Mouse (Mus musculus): Measurements from ENCODE around the gene Nlgn2. TPM values are rescaled to one million over a fixed set of nuclear protein-coding genes. Genes with fewer than 3 reads are reported as not detected.

Gene Nlgn2
- polyA plus RNA-seq, 1 experiment from 2014 or later = 4.4 TPM

GRCm38 (mm10) chr11:69804652-69804940 lies 33.0 kb downstream of the Nlgn2 start:
- H3K9me3 ChIP-seq (ENCODE audit: control insufficient read depth, low read length) = peaks cover 3% of the 10 kb centered on the region; the same call in 1 of the 2 replicates
- peak overlapping the region; percentile 66 for H3K4me3 ChIP-seq (ENCODE audit: low read length)
- no peak overlapping the region for H3K27ac ChIP-seq (ENCODE audit: low read length)
- peak overlapping the region; percentile 75 for H3K9ac ChIP-seq (ENCODE audit: low read length)
- H3K4me2 ChIP-seq (ENCODE audit: low read depth, low read length) = peak overlapping the region; percentile 98
- WGBS = 8% methylated on average over 12 of the region's 12 CpGs
- no peak for ATAC-seq (ENCODE audit: low read depth)
- H3K36me3 ChIP-seq (ENCODE audit: control insufficient read depth, insufficient read depth, low read length) = no peaks in the 10 kb centered on the region
- peaks cover 31% of the 10 kb centered on the region for H3K27me3 ChIP-seq (ENCODE audit: control insufficient read depth, insufficient read depth, low read depth, low read length)
- peaks cover 45% of the 10 kb centered on the region for H3K4me1 ChIP-seq (replicated peaks; ENCODE audit: control insufficient read depth, insufficient read depth, low read length)

- H3K9ac ChIP-seq (ENCODE audit: low read length) = peak overlapping the region; percentile 75
- H3K36me3 ChIP-seq (ENCODE audit: control insufficient read depth, insufficient read depth, low read length) = no peaks in the 10 kb centered on the region
- WGBS = 2% methylated on average over 60 of the region's 60 CpGs
- H3K27me3 ChIP-seq (ENCODE audit: control insufficient read depth, insufficient read depth, low read depth, low read length) = peaks cover 31% of the 10 kb centered on the region
- H3K4me3 ChIP-seq (ENCODE audit: low read length) = peak overlapping the region; percentile 66
- peaks cover 49% of the 10 kb centered on the region for H3K4me1 ChIP-seq (replicated peaks; ENCODE audit: control insufficient read depth, insufficient read depth, low read length)
- H3K9me3 ChIP-seq (ENCODE audit: control insufficient read depth, low read length) = peaks cover 3% of the 10 kb centered on the region; the same call in 1 of the 2 replicates
- peak; percentile 72 for ATAC-seq (ENCODE audit: low read depth)
- H3K4me2 ChIP-seq (ENCODE audit: low read depth, low read length) = peak overlapping the region; percentile 98
- H3K27ac ChIP-seq (ENCODE audit: low read length) = peak overlapping the region; percentile 31; the same call in 1 of the 2 replicates
These were observed 33.6 kb downstream of the Nlgn2 start for GRCm38 (mm10) chr11:69803786-69804651.

GRCm38 (mm10) chr11:69803328-69803727 lies 34.3 kb downstream of the Nlgn2 start:
- peak; percentile 8; the same call in 1 of the 2 replicates for ATAC-seq (ENCODE audit: low read depth)
- H3K27me3 ChIP-seq (ENCODE audit: control insufficient read depth, insufficient read depth, low read depth, low read length) = peaks cover 31% of the 10 kb centered on the region

GRCm38 (mm10) chr11:69802648-69803105 lies 34.9 kb downstream of the Nlgn2 start:
- H3K36me3 ChIP-seq (ENCODE audit: control insufficient read depth, insufficient read depth, low read length) = no peaks in the 10 kb centered on the region
- H3K9ac ChIP-seq (ENCODE audit: low read length) = peak overlapping the region; percentile 75
- H3K4me2 ChIP-seq (ENCODE audit: low read depth, low read length) = peak overlapping the region; percentile 98
- H3K27me3 ChIP-seq (ENCODE audit: control insufficient read depth, insufficient read depth, low read depth, low read length) = peaks cover 31% of the 10 kb centered on the region
- WGBS = 0% methylated on average over 33 of the region's 33 CpGs
- H3K27ac ChIP-seq (ENCODE audit: low read length) = 0 out of 2 replicates have a peak overlapping the region, but pooled peaks have one; percentile 33
- peak; percentile 58 for ATAC-seq (ENCODE audit: low read depth)
- peaks cover 49% of the 10 kb centered on the region for H3K4me1 ChIP-seq (replicated peaks; ENCODE audit: control insufficient read depth, insufficient read depth, low read length)
- peak overlapping the region; percentile 66 for H3K4me3 ChIP-seq (ENCODE audit: low read length)
- H3K9me3 ChIP-seq (ENCODE audit: control insufficient read depth, low read length) = peaks cover 3% of the 10 kb centered on the region; the same call in 1 of the 2 replicates

More at GRCm38 (mm10) chr11:69803328-69803727, 34.3 kb downstream of the Nlgn2 start:
- H3K36me3 ChIP-seq (ENCODE audit: control insufficient read depth, insufficient read depth, low read length) = no peaks in the 10 kb centered on the region
- H3K9me3 ChIP-seq (ENCODE audit: control insufficient read depth, low read length) = peaks cover 3% of the 10 kb centered on the region; the same call in 1 of the 2 replicates
- no peak overlapping the region for H3K27ac ChIP-seq (ENCODE audit: low read length)
- WGBS = 1% methylated on average over 12 of the region's 12 CpGs
- peak overlapping the region; percentile 66 for H3K4me3 ChIP-seq (ENCODE audit: low read length)
- peaks cover 49% of the 10 kb centered on the region for H3K4me1 ChIP-seq (replicated peaks; ENCODE audit: control insufficient read depth, insufficient read depth, low read length)
- H3K4me2 ChIP-seq (ENCODE audit: low read depth, low read length) = peak overlapping the region; percentile 98
- peak overlapping the region; percentile 75 for H3K9ac ChIP-seq (ENCODE audit: low read length)

GRCm38 (mm10) chr11:69801379-69801977 lies 36.1 kb downstream of the Nlgn2 start, which contains the start of gene Fgf11:
Gene Fgf11, minus strand, starts transcription at chr11:69801857.
- H3K27me3 ChIP-seq (ENCODE audit: control insufficient read depth, insufficient read depth, low read depth, low read length) = peaks cover 31% of the 10 kb centered on the region
- 1% methylated on average over 31 of the region's 33 CpGs for WGBS
- H3K4me2 ChIP-seq (ENCODE audit: low read depth, low read length) = peak within 1 kb of the TSS; percentile 98
- peak within 1 kb of the TSS; percentile 75 for H3K9ac ChIP-seq (ENCODE audit: low read length)
- H3K27ac ChIP-seq (ENCODE audit: low read length) = 0 out of 2 replicates have a peak within 1 kb of the TSS, but pooled peaks have one; percentile 33
- ATAC-seq (ENCODE audit: low read depth) = no peak
- no peaks in the 10 kb centered on the region for H3K36me3 ChIP-seq (ENCODE audit: control insufficient read depth, insufficient read depth, low read length)
- H3K9me3 ChIP-seq (ENCODE audit: control insufficient read depth, low read length) = peaks cover 2% of the 10 kb centered on the region; the same call in 1 of the 2 replicates
- peak within 1 kb of the TSS; percentile 66 for H3K4me3 ChIP-seq (ENCODE audit: low read length)
- H3K4me1 ChIP-seq (replicated peaks; ENCODE audit: control insufficient read depth, insufficient read depth, low read length) = peaks cover 49% of the 10 kb centered on the region

GRCm38 (mm10) chr11:69800392-69801197 lies 37.0 kb downstream of the Nlgn2 start:
- peak overlapping the region; percentile 52 for H3K4me3 ChIP-seq (ENCODE audit: low read length)
- ATAC-seq (ENCODE audit: low read depth) = peak; percentile 31; the same call in 1 of the 2 replicates
- WGBS = under 1% methylated on average over 36 of the region's 36 CpGs
- peaks cover 27% of the 10 kb centered on the region for H3K27me3 ChIP-seq (ENCODE audit: control insufficient read depth, insufficient read depth, low read depth, low read length)
- peaks cover 51% of the 10 kb centered on the region for H3K4me1 ChIP-seq (replicated peaks; ENCODE audit: control insufficient read depth, insufficient read depth, low read length)
- H3K4me2 ChIP-seq (ENCODE audit: low read depth, low read length) = peak overlapping the region; percentile 98
- H3K9me3 ChIP-seq (ENCODE audit: control insufficient read depth, low read length) = no peaks in the 10 kb centered on the region
- H3K27ac ChIP-seq (ENCODE audit: low read length) = no peak overlapping the region
- H3K9ac ChIP-seq (ENCODE audit: low read length) = peak overlapping the region; percentile 62
- H3K36me3 ChIP-seq (ENCODE audit: control insufficient read depth, insufficient read depth, low read length) = no peaks in the 10 kb centered on the region

- H3K9me3 ChIP-seq (ENCODE audit: control insufficient read depth, low read length) = no peaks in the 10 kb centered on the region
- H3K27ac ChIP-seq (ENCODE audit: low read length) = no peak overlapping the region
- H3K4me2 ChIP-seq (ENCODE audit: low read depth, low read length) = peak overlapping the region; percentile 98
- no peak for ATAC-seq (ENCODE audit: low read depth)
- no peaks in the 10 kb centered on the region for H3K36me3 ChIP-seq (ENCODE audit: control insufficient read depth, insufficient read depth, low read length)
- 1% methylated on average over 11 of the region's 11 CpGs for WGBS
- peak overlapping the region; percentile 62 for H3K9ac ChIP-seq (ENCODE audit: low read length)
- H3K27me3 ChIP-seq (ENCODE audit: control insufficient read depth, insufficient read depth, low read depth, low read length) = peaks cover 27% of the 10 kb centered on the region
- peak overlapping the region; percentile 52 for H3K4me3 ChIP-seq (ENCODE audit: low read length)
- peaks cover 50% of the 10 kb centered on the region for H3K4me1 ChIP-seq (replicated peaks; ENCODE audit: control insufficient read depth, insufficient read depth, low read length)
These were observed 37.5 kb downstream of the Nlgn2 start for GRCm38 (mm10) chr11:69800138-69800391.

- H3K9ac ChIP-seq (ENCODE audit: low read length) = no peak overlapping the region
- H3K27ac ChIP-seq (ENCODE audit: low read length) = no peak overlapping the region
- H3K4me3 ChIP-seq (ENCODE audit: low read length) = no peak overlapping the region; the same call in 1 of the 2 replicates
- peaks cover 22% of the 10 kb centered on the region for H3K27me3 ChIP-seq (ENCODE audit: control insufficient read depth, insufficient read depth, low read depth, low read length)
- ATAC-seq (ENCODE audit: low read depth) = no peak
- no peaks in the 10 kb centered on the region for H3K9me3 ChIP-seq (ENCODE audit: control insufficient read depth, low read length)
- no peaks in the 10 kb centered on the region for H3K36me3 ChIP-seq (ENCODE audit: control insufficient read depth, insufficient read depth, low read length)
- peak overlapping the region; percentile 98 for H3K4me2 ChIP-seq (ENCODE audit: low read depth, low read length)
- H3K4me1 ChIP-seq (replicated peaks; ENCODE audit: control insufficient read depth, insufficient read depth, low read length) = peaks cover 46% of the 10 kb centered on the region
- 21% methylated on average over 12 of the region's 12 CpGs for WGBS
These were observed 38.0 kb downstream of the Nlgn2 start for GRCm38 (mm10) chr11:69799394-69800137.

Data from lung, embryonic 16.5 days (tissue).